Mouse (Mus musculus) heart, embryonic 16.5 days (tissue): ENCODE measurements around the gene Lhcgr. TPM values are rescaled to one million over a fixed set of nuclear protein-coding genes. Genes with fewer than 3 reads are reported as not detected.

ENCODE experiments used
- ATAC-seq: fragments of 200-750 bp; cut with Nextera tagmentation; replicated peaks from 2 replicates; pipeline ENCODE4 v1.8.0; 2017; ENCODE audit warnings: moderate number of reproducible peaks; ENCODE audit not compliant: insufficient read depth, low FRiP score; ENCODE audit errors: extremely low read depth
- H3K27ac ChIP-seq: fragments of 300-500 bp; sonication (generic); 2 replicates; pipeline ENCODE4 v1.5.1; 2014; ENCODE audit warnings: mild to moderate bottlenecking, low read length, control low read depth, moderate library complexity
- H3K27me3 ChIP-seq: fragments of 300-500 bp; sonication (generic); 2 replicates; pipeline ENCODE4 v1.6.1; 2014; ENCODE audit warnings: low read length, mixed read lengths; ENCODE audit not compliant: control insufficient read depth, insufficient read depth
- H3K36me3 ChIP-seq: fragments of 300-500 bp; sonication (generic); 2 replicates; pipeline ENCODE4 v1.6.1; 2014; ENCODE audit not compliant: control insufficient read depth, insufficient read depth
- H3K4me1 ChIP-seq: fragments of 300-500 bp; sonication (generic); 2 replicates; pipeline ENCODE4 v1.6.1; 2014; ENCODE audit warnings: low read length, mixed read lengths; ENCODE audit not compliant: control insufficient read depth, insufficient read depth
- H3K4me2 ChIP-seq: fragments of 300-500 bp; sonication (generic); 2 replicates; pipeline ENCODE4 v1.6.1; 2014; ENCODE audit warnings: low read depth, mild to moderate bottlenecking, control low read depth, low read length
- H3K4me3 ChIP-seq: fragments of 300-500 bp; sonication (generic); 2 replicates; pipeline ENCODE4 v1.5.1; 2014; ENCODE audit warnings: mild to moderate bottlenecking, control low read depth, low read length
- H3K9ac ChIP-seq: fragments of 300-500 bp; sonication (generic); 2 replicates; pipeline ENCODE4 v1.6.1; 2014; ENCODE audit warnings: low read length, control low read depth
- H3K9me3 ChIP-seq: fragments of 300-500 bp; sonication (generic); replicated peaks from 2 replicates; pipeline ENCODE4 v1.6.1; 2016; ENCODE audit warnings: low read length; ENCODE audit not compliant: control insufficient read depth
- WGBS: fragments of 180-500 bp; shearing (Covaris S2); extraction: QIAGEN DNeasy Blood & Tissue Kit; methylation state at CpG from one replicate; pipeline ENCODE4 v1.1.7; 2014; 5-methylcytosine and 5-hydroxymethylcytosine counted together
- polyA plus RNA-seq: library from polyadenylated mRNA; unstranded; fragments of >200 nt; fragmentation: Nextera tagmentation; extraction: Ambion mirVana; gene quantifications from 2 replicates; pipeline ENCODE4 v1.2.1, GENCODE M21; 2015

The Lhcgr gene
- polyA plus RNA-seq, 1 experiment from 2014 or later = not detected

DNA sequence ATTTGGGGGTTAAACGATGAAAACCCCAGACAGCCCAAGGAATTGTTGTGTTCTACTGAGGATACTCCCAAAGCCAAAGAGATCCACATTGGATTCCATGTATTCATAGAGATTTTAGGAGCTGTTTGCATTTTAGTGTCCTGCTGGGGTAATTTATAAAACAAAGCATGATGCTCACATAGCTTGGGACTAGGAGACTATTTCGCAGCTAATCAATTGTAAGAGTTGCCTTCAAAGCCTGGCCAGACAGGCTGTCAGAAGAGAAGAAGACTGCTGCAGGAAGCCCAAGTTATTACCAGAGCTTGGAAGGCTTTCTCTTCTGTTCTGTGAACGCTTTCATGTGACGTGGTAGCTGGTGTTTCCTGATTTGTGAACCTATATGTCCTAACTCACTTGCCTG is 5.4 kb downstream of the Lhcgr start:
- Histone ChIP-seq H3K4me1 (no peaks in the 10 kb centered on the region), H3K4me2 (no peak overlapping the region), H3K9me3 (no peaks in the 10 kb centered on the region), H3K4me3 (no peak overlapping the region), H3K27ac (no peak overlapping the region), H3K36me3 (no peaks in the 10 kb centered on the region), H3K27me3 (peaks cover 4% of the 10 kb centered on the region; the same call in 1 of the 2 replicates), H3K9ac (no peak overlapping the region)
- 68% methylated on average over 4 of the region's 4 CpGs for WGBS
- no peak for ATAC-seq

DNA sequence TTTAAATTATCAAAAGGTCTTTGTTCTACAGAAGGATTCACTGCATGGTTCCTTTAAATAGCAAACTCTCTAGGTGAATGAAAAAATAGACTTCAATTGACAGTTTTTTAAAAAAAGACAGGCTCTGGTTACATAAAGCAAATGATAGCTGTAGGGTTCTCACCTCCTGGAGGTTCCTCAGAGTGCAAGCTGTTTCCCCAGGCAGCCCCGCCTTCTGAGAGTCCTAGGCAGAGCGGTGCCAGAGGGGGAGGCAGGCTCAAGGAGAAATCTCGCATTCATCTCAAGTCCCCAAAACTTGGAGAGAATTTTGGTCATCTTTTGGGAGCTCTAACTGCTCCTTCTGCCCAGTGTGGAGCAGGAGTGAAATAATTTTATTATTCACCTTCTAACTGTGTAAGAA is 12.6 kb downstream of the Lhcgr start:
- no peak overlapping the region for H3K27ac ChIP-seq
- WGBS = 27% methylated on average over 3 of the region's 3 CpGs
- H3K4me3 ChIP-seq = no peak overlapping the region
- no peaks in the 10 kb centered on the region for H3K4me1 ChIP-seq
- no peaks in the 10 kb centered on the region for H3K27me3 ChIP-seq
- no peak for ATAC-seq
- no peak overlapping the region for H3K9ac ChIP-seq
- H3K4me2 ChIP-seq = no peak overlapping the region
- no peaks in the 10 kb centered on the region for H3K36me3 ChIP-seq
- H3K9me3 ChIP-seq = no peaks in the 10 kb centered on the region

DNA sequence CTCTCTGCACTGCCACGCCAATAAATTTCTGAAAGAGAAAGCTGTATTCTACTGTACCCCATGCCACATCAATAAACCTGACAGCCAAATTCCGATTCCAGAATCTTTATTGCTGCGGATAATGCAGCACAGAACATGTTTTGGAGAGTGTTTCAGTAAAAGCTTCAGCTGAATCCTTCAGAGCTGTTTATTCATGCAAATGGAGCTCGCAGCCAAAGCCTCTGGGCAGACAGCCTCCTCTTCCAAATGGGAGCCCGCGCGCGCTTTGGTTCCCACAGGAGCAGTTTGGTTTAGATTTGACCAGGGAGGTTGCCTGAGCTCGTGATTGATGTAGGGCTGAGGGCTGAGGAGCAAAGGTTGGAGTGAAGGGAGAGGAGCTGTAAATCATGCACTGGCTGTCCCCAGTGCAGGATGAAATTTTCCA is 17.7 kb downstream of the Lhcgr start:
- no peaks in the 10 kb centered on the region for H3K36me3 ChIP-seq
- no peak overlapping the region for H3K9ac ChIP-seq
- H3K4me2 ChIP-seq = no peak overlapping the region
- no peaks in the 10 kb centered on the region for H3K4me1 ChIP-seq
- WGBS = 41% methylated on average over 9 of the region's 9 CpGs
- no peak overlapping the region for H3K4me3 ChIP-seq
- H3K27me3 ChIP-seq = no peaks in the 10 kb centered on the region
- H3K27ac ChIP-seq = no peak overlapping the region
- no peak for ATAC-seq
- H3K9me3 ChIP-seq = no peaks in the 10 kb centered on the region

DNA sequence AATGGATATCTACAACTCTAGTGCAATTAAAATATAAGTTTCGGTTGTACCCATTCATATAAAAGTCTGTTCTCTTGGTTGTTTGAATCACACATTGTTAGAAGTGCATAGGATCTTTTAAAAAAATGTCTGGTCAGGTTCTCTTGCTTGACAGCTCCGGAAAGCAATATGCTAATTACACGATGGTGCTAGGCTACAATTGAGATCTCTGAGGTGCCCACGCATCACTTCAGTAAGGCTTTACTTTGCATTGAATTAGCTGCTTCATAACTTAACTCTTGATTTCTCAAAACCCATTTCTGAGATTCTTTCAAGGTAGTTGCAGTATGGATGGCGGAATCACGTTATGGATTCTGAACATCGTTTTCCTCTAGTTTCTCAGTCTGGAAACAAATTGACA is 21.7 kb downstream of the Lhcgr start:
- H3K27me3 ChIP-seq = no peaks in the 10 kb centered on the region
- WGBS = 84% methylated on average over 7 of the region's 7 CpGs
- H3K9ac ChIP-seq = no peak overlapping the region
- ATAC-seq = no peak
- H3K36me3 ChIP-seq = no peaks in the 10 kb centered on the region
- no peaks in the 10 kb centered on the region for H3K9me3 ChIP-seq
- no peak overlapping the region for H3K27ac ChIP-seq
- H3K4me3 ChIP-seq = no peak overlapping the region
- no peak overlapping the region for H3K4me2 ChIP-seq
- no peaks in the 10 kb centered on the region for H3K4me1 ChIP-seq

DNA sequence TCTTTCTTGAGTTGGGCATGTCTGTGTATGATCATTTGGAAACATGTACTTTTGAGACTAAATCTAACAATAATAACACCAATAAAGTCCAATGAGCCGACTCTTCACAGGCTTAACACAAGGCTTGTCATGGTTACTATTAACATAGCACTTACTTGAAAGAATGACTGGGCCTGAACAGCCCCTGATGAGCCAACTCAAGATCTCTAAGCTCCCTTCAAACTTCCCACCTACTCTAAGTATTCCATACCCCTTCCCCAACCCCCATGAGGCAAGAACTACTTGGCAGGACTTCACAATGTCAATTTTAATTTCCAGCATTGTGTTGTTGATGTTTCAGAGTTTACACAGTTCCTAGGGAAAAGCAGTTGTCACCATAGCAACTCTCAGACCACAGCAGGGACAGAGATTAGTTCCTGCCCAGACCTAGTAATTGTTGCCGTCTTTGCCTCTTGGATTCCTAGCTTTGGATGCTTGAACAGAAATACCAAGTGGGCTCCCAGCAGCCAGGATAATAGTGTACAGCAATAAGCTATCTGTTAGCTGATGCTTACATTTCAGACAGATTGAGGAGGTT is 22.4 kb downstream of the Lhcgr start:
- WGBS = 63% methylated on average over 2 of the region's 2 CpGs
- Histone ChIP-seq H3K27me3 (no peaks in the 10 kb centered on the region), H3K36me3 (no peaks in the 10 kb centered on the region), H3K4me2 (no peak overlapping the region), H3K9me3 (no peaks in the 10 kb centered on the region), H3K9ac (no peak overlapping the region), H3K4me1 (no peaks in the 10 kb centered on the region), H3K4me3 (no peak overlapping the region), H3K27ac (no peak overlapping the region)
- ATAC-seq = no peak

DNA sequence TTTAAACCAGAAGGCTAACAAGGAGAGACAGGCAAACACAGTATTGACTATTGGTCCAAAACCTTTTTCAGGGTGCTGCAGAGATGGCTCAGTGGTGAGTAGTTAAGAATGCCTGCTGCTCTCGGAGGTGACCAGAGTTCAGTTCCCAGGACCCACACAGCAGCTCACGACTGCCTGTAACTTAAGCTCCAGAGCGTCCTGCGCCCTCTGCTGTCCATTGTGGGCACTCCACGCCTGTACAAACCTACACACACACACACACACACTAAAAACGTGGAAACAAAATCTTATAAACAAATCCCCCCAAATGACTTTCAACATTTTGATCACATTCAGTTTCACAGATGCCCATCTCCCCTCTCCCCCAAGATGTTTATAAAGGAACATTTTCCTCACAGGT is 24.9 kb downstream of the Lhcgr start:
- 89% methylated on average over 6 of the region's 6 CpGs for WGBS
- H3K4me1 ChIP-seq = no peaks in the 10 kb centered on the region
- no peak overlapping the region for H3K4me2 ChIP-seq
- H3K9me3 ChIP-seq = no peaks in the 10 kb centered on the region
- H3K36me3 ChIP-seq = no peaks in the 10 kb centered on the region
- no peaks in the 10 kb centered on the region for H3K27me3 ChIP-seq
- no peak overlapping the region for H3K9ac ChIP-seq
- no peak overlapping the region for H3K4me3 ChIP-seq
- no peak for ATAC-seq
- H3K27ac ChIP-seq = no peak overlapping the region

DNA sequence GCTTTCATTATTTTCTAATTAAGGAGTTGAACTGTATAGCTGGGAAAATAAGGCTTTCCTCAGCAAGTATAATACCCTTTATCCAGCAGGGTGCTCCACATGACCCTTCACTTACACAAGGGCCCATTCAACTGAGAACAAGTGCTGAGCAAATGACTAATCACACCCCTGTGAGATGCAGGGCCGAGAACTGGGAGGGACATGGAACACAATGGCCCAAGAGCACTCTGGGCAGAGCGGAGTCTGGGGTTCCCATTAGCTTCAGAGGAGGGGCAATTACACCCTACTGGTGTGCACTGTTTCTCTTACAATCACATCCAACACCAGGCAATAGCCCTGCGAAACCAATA is 27.7 kb downstream of the Lhcgr start:
- 76% methylated on average over 3 of the region's 3 CpGs for WGBS
- H3K9me3 ChIP-seq = no peaks in the 10 kb centered on the region
- H3K4me1 ChIP-seq = no peaks in the 10 kb centered on the region
- H3K27ac ChIP-seq = no peak overlapping the region
- H3K4me3 ChIP-seq = no peak overlapping the region
- no peak overlapping the region for H3K4me2 ChIP-seq
- no peak for ATAC-seq
- H3K27me3 ChIP-seq = no peaks in the 10 kb centered on the region
- no peaks in the 10 kb centered on the region for H3K36me3 ChIP-seq
- H3K9ac ChIP-seq = no peak overlapping the region

DNA sequence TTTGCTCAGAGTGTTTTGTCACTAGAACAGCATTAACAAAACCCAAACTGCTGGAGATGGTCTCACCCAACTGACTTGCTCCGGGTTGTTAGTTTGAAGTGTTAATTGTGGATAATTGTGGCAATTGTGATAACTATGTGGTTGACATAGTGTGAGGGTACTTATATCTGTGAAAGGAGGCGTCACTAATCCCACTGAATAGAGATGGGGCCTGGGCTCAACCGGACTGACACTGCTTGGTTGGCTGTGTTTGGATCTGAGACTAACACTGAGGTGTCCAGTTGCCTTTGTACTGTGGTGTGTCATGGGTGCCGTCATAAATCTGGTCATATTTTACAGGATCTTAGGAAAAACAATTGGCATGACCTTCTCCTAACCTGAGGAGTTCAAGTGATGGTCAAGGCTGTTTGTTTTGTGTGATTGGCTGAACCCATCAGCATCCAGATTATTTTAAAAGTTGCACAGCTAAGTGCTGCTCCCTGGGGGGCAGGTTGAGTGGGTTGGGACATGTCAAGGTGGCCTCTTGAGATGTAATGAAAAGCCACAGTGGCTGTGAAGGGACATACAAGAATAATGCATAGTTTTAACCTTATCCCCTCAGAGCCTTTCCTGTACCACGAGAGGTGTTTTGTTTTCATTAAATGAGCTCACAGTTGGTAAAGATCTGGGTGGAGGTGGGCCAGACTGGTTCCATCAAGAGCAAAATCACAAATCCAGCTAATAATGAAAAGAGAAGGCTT is 28.2 kb downstream of the Lhcgr start:
- 55% methylated on average over 5 of the region's 5 CpGs for WGBS
- Histone ChIP-seq H3K4me2 (no peak overlapping the region), H3K27ac (no peak overlapping the region), H3K9me3 (no peaks in the 10 kb centered on the region), H3K27me3 (no peaks in the 10 kb centered on the region), H3K4me3 (no peak overlapping the region), H3K36me3 (no peaks in the 10 kb centered on the region), H3K9ac (no peak overlapping the region), H3K4me1 (no peaks in the 10 kb centered on the region)
- no peak for ATAC-seq

DNA sequence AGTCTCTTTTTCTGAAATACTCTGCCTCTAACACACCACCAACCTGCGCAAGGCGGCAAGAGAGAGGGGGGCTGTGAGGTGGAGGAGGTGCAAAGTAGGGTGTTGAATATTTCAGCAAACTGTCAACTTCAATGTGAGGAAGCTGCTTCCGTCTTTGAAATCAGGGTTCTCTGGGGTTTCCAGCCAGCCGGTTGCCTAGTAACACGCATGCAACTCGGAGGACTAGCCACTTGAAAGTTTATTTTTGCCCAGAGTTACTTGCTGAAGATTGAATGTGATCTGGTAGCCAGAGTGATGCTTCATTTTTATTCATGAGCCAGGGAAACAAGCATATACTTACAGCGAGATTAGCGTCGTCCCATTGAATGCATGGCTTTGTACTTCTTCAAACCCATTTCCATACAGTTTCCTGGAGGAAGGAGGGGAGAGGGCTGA is 33.8 kb downstream of the Lhcgr start:
- Histone ChIP-seq H3K36me3 (no peaks in the 10 kb centered on the region), H3K9ac (no peak overlapping the region), H3K9me3 (no peaks in the 10 kb centered on the region), H3K27ac (no peak overlapping the region), H3K4me1 (no peaks in the 10 kb centered on the region; the same call in 1 of the 2 replicates), H3K4me3 (no peak overlapping the region), H3K4me2 (no peak overlapping the region), H3K27me3 (no peaks in the 10 kb centered on the region)
- no peak for ATAC-seq
- WGBS = 12% methylated on average over 9 of the region's 9 CpGs
